Mouse (Mus musculus): ENCODE data around the gene Phf1. TPM values are rescaled to one million over a fixed set of nuclear protein-coding genes. Genes with fewer than 3 reads are reported as not detected.

Phf1 gene
- polyA plus RNA-seq, 1 experiment from 2014 or later: 6.0 TPM

DNA sequence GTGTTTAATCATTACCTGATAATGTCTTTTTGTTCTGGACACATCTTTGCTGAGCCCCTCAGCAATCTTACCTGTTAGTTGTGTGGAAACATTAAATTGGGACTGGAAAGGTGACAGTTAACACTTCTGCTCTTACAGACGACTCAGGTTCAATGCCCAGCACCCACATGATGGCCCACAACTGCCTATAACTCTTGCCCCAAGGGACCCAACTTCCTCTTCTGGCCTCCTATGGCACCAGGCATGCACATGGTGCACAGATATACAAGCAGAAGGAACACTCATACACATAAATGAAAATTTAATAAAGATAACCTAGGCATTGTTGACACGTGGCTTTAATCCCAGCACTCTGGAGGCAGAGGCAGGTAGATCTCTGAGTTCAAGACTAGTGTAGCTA lies 46.6 kb downstream of the Phf1 start:
- Histone ChIP-seq H3K36me3 (peaks cover 57% of the 10 kb centered on the region), H3K9me3 (no peaks in the 10 kb centered on the region), H3K27ac (no peak overlapping the region), H3K4me1 (0 out of 2 replicates have a peak, but pooled peaks cover 7% of the 10 kb centered on the region), H3K4me3 (no peak overlapping the region), H3K27me3 (ENCODE audit: insufficient read depth, poor library complexity, severe bottlenecking) (no peaks in the 10 kb centered on the region)
- 73% methylated on average over 2 of the region's 2 CpGs for WGBS
- DNase-seq (ENCODE audit: low spot score): no peak

- Histone ChIP-seq H3K9me3 (no peaks in the 10 kb centered on the region), H3K4me1 (0 out of 2 replicates have a peak, but pooled peaks cover 3% of the 10 kb centered on the region), H3K4me3 (no peak overlapping the region), H3K36me3 (peaks cover 41% of the 10 kb centered on the region), H3K27ac (no peak overlapping the region), H3K27me3 (ENCODE audit: insufficient read depth, poor library complexity, severe bottlenecking) (no peaks in the 10 kb centered on the region)
- DNase-seq (ENCODE audit: low spot score): no peak
- WGBS: 71% methylated on average over 2 of the region's 2 CpGs
Observed at GRCm38 (mm10) chr17:26981050-26981449, 48.2 kb downstream of the Phf1 start.

DNA sequence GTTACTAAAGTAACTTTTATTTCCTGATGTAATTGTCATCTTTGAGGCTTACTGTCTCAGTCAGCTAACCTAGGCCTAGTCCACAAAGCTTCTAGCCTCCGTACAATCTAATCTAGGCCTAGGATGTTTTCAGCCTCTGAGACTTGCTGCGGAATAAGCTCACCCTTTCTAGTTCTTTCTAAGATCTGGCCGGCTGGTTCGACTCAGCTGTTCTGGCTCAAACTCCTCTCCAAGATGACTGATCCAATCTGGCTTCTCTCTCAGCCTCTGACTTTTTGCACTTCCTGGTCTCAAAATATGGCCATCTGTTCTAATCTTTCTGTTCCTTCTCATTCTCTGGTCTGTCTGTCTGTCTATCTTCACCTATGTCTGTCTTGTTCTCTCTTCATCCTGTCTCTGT lies 50.5 kb downstream of the Phf1 start:
- WGBS: 92% methylated on average over 4 of the region's 4 CpGs
- H3K27me3 ChIP-seq (ENCODE audit: insufficient read depth, poor library complexity, severe bottlenecking): no peaks in the 10 kb centered on the region
- no peak overlapping the region for H3K27ac ChIP-seq
- H3K36me3 ChIP-seq: peaks cover 21% of the 10 kb centered on the region
- no peaks in the 10 kb centered on the region; the same call in 1 of the 2 replicates for H3K9me3 ChIP-seq
- H3K4me1 ChIP-seq: no peaks in the 10 kb centered on the region
- no peak for DNase-seq (ENCODE audit: low spot score)
- H3K4me3 ChIP-seq: no peak overlapping the region

DNA sequence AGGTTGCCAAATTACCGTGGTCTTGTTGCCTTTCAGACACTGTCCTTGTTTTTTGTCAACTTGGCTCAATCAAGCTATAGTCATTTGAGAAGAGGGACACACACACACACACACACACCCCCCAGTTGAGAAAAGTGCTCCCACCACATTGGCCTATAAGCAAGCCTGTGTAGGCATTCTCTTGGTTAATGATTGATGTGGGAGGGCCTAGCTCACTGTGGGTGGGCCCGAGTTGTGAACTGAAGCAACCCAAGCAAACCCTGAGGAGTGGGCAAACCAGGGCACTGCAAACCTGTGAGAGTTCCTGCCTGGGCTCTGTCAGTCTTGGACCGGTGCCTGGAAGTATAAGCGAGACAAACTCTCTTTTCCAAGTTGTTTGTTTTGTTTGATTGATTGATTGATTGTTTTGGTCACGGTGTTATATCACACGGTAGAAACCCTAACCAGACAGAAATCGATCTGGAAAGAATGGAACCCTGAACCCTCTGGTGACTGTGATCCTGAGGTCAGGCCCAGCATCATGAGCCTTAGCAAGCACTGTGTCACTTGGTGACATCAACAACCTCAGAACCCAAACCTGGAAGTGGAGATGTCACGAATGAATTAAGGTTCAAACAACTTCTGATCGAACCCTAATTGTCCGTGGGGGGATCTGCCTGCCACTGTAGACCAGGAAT lies 52.8 kb downstream of the Phf1 start:
- H3K27ac ChIP-seq: no peak overlapping the region
- no peaks in the 10 kb centered on the region for H3K27me3 ChIP-seq (ENCODE audit: insufficient read depth, poor library complexity, severe bottlenecking)
- no peaks in the 10 kb centered on the region for H3K4me1 ChIP-seq
- H3K4me3 ChIP-seq: no peak overlapping the region
- 82% methylated on average over 10 of the region's 10 CpGs for WGBS
- H3K36me3 ChIP-seq: peaks cover 5% of the 10 kb centered on the region
- no peaks in the 10 kb centered on the region; the same call in 1 of the 2 replicates for H3K9me3 ChIP-seq
- DNase-seq (ENCODE audit: low spot score): no peak

Small RNAs within 50 kb of the gene (microRNA-seq; reads per million reads assigned to microRNA genes)
- gene Gm27775 (not detected), gene Mir3083 (not detected), gene Mir6968 (2.0 reads per million)

Other genes with a start within 250 kb of the Phf1 start
- gene Crebrf, start 217.4 kb upstream of the Phf1 start, polyA plus RNA-seq (2016; fragmentation: Nextera tagmentation; extraction: Ambion mirVana): 2.7 and 4.5 TPM in 2 replicates
- gene Bnip1, start 152.0 kb upstream of the Phf1 start, polyA plus RNA-seq (2016; fragmentation: Nextera tagmentation; extraction: Ambion mirVana): 51.1 and 51.6 TPM in 2 replicates
- gene Nkx2-5, start 88.0 kb upstream of the Phf1 start, polyA plus RNA-seq (2016; fragmentation: Nextera tagmentation; extraction: Ambion mirVana): 146 and 189 TPM in 2 replicates
- 6.7 and 8.3 TPM in 2 replicates for gene Kifc5b, start 16.0 kb upstream of the Phf1 start, polyA plus RNA-seq (2016; fragmentation: Nextera tagmentation; extraction: Ambion mirVana)
- 155 and 167 TPM in 2 replicates for gene Cuta, start 6.5 kb downstream of the Phf1 start, polyA plus RNA-seq (2016; fragmentation: Nextera tagmentation; extraction: Ambion mirVana)
- 0.86 and 1.6 TPM in 2 replicates for gene Syngap1, start 8.2 kb downstream of the Phf1 start, polyA plus RNA-seq (2016; fragmentation: Nextera tagmentation; extraction: Ambion mirVana)
- 12.5 and 14.6 TPM in 2 replicates for gene Zbtb9, start 40.1 kb downstream of the Phf1 start, polyA plus RNA-seq (2016; fragmentation: Nextera tagmentation; extraction: Ambion mirVana)
- gene Bak1, start 96.0 kb downstream of the Phf1 start, polyA plus RNA-seq (2016; fragmentation: Nextera tagmentation; extraction: Ambion mirVana): 4.0 and 6.8 TPM in 2 replicates
- 2.9 TPM in 2 replicates for gene Itpr3, start 124.3 kb downstream of the Phf1 start, polyA plus RNA-seq (2016; fragmentation: Nextera tagmentation; extraction: Ambion mirVana)
- 393 and 440 TPM in 2 replicates for gene Uqcc2, start 200.9 kb downstream of the Phf1 start, polyA plus RNA-seq (2016; fragmentation: Nextera tagmentation; extraction: Ambion mirVana)
- gene Ip6k3, start 234.7 kb downstream of the Phf1 start, polyA plus RNA-seq (2016; fragmentation: Nextera tagmentation; extraction: Ambion mirVana): 0.05 and 0.10 TPM in 2 replicates

Data from heart, embryonic 10.5 days (tissue).